Mouse (Mus musculus): Measurements from ENCODE around the gene Zfp13.

DNA sequence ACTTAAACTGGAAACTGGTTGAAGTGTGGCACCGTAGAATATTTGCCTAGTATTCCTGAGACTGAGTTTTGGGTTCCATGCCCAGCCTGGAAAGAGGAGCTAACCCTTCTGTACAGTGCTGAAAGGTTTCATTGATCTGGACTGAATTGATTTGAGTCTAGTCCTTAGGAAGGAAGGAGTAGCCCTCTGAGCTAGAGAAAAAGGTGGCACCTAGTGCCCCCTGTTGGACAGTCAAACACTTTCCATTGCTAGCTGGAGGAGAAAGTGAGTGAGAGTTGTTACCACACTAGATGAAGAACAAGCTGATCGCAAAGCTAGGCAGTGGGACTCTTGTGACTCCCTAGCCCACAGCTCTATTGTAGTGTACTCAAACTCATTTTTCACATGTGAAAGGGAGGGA is 4.3 kb upstream of the Zfp13 start:
- TF ChIP-seq CTCF (IDR thresholded peaks at IDR 0.05; ENCODE audit: low read depth) (peak; percentile 50), EP300 (IDR thresholded peaks at IDR 0.05; ENCODE audit: low read depth) (no peak)
